ENCODE assay signal across 10 mouse cellular contexts in the genomic region with DNA sequence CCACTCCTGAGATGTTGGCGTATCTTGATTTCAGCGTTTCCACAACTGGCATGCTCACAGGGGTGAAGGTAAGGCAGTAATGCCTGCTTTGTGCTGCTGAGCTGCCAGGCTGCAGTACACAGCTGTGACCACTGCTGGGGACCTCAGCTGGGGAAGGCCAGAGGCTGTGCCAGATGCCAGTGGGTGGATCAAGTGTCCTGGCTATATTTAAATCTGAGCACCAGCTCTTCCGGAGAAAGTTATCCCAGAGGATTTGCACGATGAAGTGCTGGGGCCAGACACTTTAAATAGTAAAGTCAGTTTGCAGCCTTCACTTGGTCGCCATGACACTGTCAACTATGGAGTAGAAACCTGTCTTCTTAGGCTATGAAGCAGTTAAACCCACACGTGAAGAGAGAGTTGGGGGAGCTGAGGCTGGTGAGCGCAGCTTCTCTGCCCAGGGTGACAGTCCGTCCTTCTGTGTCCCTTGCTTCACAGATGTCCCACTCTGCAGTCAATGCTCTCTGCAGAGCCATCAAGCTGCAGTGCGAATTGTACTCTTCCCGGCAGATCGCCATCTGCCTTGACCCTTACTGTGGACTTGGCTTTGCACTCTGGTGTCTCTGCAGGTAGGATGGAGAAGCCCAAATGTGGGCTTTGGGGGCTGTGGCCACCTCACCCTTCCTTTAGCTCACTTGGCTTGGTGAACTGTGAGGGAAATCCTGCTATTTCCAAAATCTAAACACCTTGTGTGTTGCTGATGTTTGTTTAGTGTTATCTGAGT. TPM values are rescaled to one million over a fixed set of nuclear protein-coding genes. Genes with fewer than 3 reads are reported as not detected.
DNase-seq lines count a peak whose midpoint lies in the region; ATAC-seq and TF ChIP-seq lines count a peak whose summit lies in the region.
"Had no signal": no experiment of that assay in that cellular context is flagged by ENCODE, and none has a peak within 500 bp of the region (broad histone marks: within the 10 kb centered on the region; RNA-seq: fewer than 3 reads in every experiment).

No protein-coding gene starts in this region.

- peak overlapping the region; percentile 61 for H3K4me2 ChIP-seq in heart, postnatal 0 days (ENCODE audit: low read depth, low read length)
- no peak overlapping the region for H3K4me2 ChIP-seq in forebrain, embryonic 15.5 days (replicated peaks)
- no peak overlapping the region for H3K4me2 ChIP-seq in hindbrain, embryonic 12.5 days (replicated peaks)

- peaks cover 48% of the 10 kb centered on the region for H3K36me3 ChIP-seq in heart, postnatal 0 days (replicated peaks; ENCODE audit: control insufficient read depth, insufficient read depth, low read length)
- H3K36me3 ChIP-seq in forebrain, embryonic 15.5 days = peaks cover 85% of the 10 kb centered on the region
- peaks cover 79% of the 10 kb centered on the region for H3K36me3 ChIP-seq in hindbrain, embryonic 12.5 days

- peaks cover 35% of the 10 kb centered on the region for H3K4me1 ChIP-seq in heart, postnatal 0 days (ENCODE audit: control insufficient read depth, insufficient read depth)
- no peaks in the 10 kb centered on the region for H3K4me1 ChIP-seq in forebrain, embryonic 15.5 days
- no peaks in the 10 kb centered on the region for H3K4me1 ChIP-seq in hindbrain, embryonic 12.5 days

- H3K27me3 ChIP-seq in heart, postnatal 0 days (ENCODE audit: control insufficient read depth, insufficient read depth, low read length) = no peaks in the 10 kb centered on the region
- H3K27me3 ChIP-seq in forebrain, embryonic 15.5 days = no peaks in the 10 kb centered on the region
- H3K27me3 ChIP-seq in hindbrain, embryonic 12.5 days = no peaks in the 10 kb centered on the region

- ATAC-seq in heart, postnatal 0 days (ENCODE audit: insufficient read depth, low read depth) = peak; percentile 89
- no peak for ATAC-seq in erythroid progenitor cell, adult 5-6 weeks (replicated peaks; ENCODE audit: low FRiP score, poor library complexity, severe bottlenecking)
- no peak for ATAC-seq in forebrain, embryonic 15.5 days (replicated peaks)
- ATAC-seq in hindbrain, embryonic 12.5 days (ENCODE audit: low FRiP score) = no peak

- peak overlapping the region; percentile 68; the same call in 1 of the 2 replicates for H3K27ac ChIP-seq in layer of hippocampus, adult 2 months
- peak overlapping the region; percentile 100 for H3K27ac ChIP-seq in heart, postnatal 0 days (ENCODE audit: low read depth)
- H3K27ac ChIP-seq in forebrain, embryonic 15.5 days (replicated peaks) = no peak overlapping the region
- no peak overlapping the region for H3K27ac ChIP-seq in hindbrain, embryonic 12.5 days
- H3K27ac ChIP-seq: macrophage had no signal

- H3K4me3 ChIP-seq in layer of hippocampus, adult 2 months = no peak overlapping the region
- peak overlapping the region; percentile 34 for H3K4me3 ChIP-seq in heart, postnatal 0 days (ENCODE audit: low read depth, low read length)
- H3K4me3 ChIP-seq in forebrain, embryonic 15.5 days = no peak overlapping the region
- no peak overlapping the region for H3K4me3 ChIP-seq in hindbrain, embryonic 12.5 days

- WGBS in heart, postnatal 0 days = 46% methylated on average over 11 of the region's 11 CpGs
- 94% methylated on average over 11 of the region's 11 CpGs for WGBS in forebrain, embryonic 15.5 days
- WGBS in hindbrain, embryonic 12.5 days = 92% methylated on average over 11 of the region's 11 CpGs

- no peak for DNase-seq in layer of hippocampus, adult 2 months (ENCODE audit: low spot score in 2 of 2)
- DNase-seq in layer of hippocampus, adult 9-10 months (ENCODE audit: low spot score) = no peak
- DNase-seq in cerebellum, adult 11-12 months = peak; percentile 90
- DNase-seq in gastrocnemius, adult 8-10 months (ENCODE audit: low spot score in 2 of 2) = peak; percentile 34 to 74
- DNase-seq in heart, postnatal 0 days (ENCODE audit: low spot score) = peak; percentile 90
- DNase-seq: thymus, adult 18-20 months had no signal

- H3K9ac ChIP-seq in heart, postnatal 0 days (replicated peaks; ENCODE audit: low read depth, low read length) = peak overlapping the region; percentile 47; the same call in 1 of the 2 replicates
- no peak overlapping the region for H3K9ac ChIP-seq in forebrain, embryonic 15.5 days (replicated peaks)
- no peak overlapping the region for H3K9ac ChIP-seq in hindbrain, embryonic 12.5 days

- H3K9me3 ChIP-seq in heart, postnatal 0 days (replicated peaks; ENCODE audit: control insufficient read depth, low read length) = no peaks in the 10 kb centered on the region
- no peaks in the 10 kb centered on the region for H3K9me3 ChIP-seq in forebrain, embryonic 15.5 days
- H3K9me3 ChIP-seq in hindbrain, embryonic 12.5 days (replicated peaks) = no peaks in the 10 kb centered on the region

- 0 out of 2 replicates have a peak, but pooled peaks have one; percentile 50 for TF ChIP-seq EP300 in heart, postnatal 0 days (IDR thresholded peaks at IDR 0.05; ENCODE audit: low read depth)

- peak; percentile 47 for TF ChIP-seq CTCF in layer of hippocampus, adult 2 months (conservative IDR thresholded peaks at IDR 0.05)
- TF ChIP-seq CTCF in heart, postnatal 0 days (IDR thresholded peaks at IDR 0.05; ENCODE audit: low read depth) = peak; percentile 50

RNA-seq across cellular contexts. Expression of gene Atf1, which starts 28.5 kb away (rescaled TPM):
- total RNA-seq in layer of hippocampus, adult 2 months (2021) = 10 to 100 TPM; 22.5 to 24.2 TPM
- total RNA-seq in gastrocnemius, adult 8-10 months (2022) = 10 to 100 TPM; 48.3 to 65.5 (median 60.5) TPM
- total RNA-seq in heart, postnatal 0 days (2014; rRNA removed; ENCODE audit: low replicate concordance) = 12.1 and 51.4 TPM in 2 replicates
- 33.1 and 33.9 TPM in 2 replicates for polyA plus RNA-seq in heart, postnatal 0 days (2015; fragmentation: Nextera tagmentation; extraction: Ambion mirVana)
- total RNA-seq in erythroid progenitor cell, adult 5-6 weeks (2015; ENCODE audit: low replicate concordance) = 101 and 105 TPM in 2 replicates
- total RNA-seq in erythroid progenitor cell, adult 5-6 weeks (2017; ENCODE audit: low replicate concordance) = 120 and 131 TPM in 2 replicates
- polyA plus RNA-seq in forebrain, embryonic 15.5 days (2015; fragmentation: Nextera tagmentation; extraction: Ambion mirVana) = 19.9 and 20.5 TPM in 2 replicates
- 29.0 and 31.1 TPM in 2 replicates for polyA plus RNA-seq in hindbrain, embryonic 12.5 days (2016; fragmentation: Nextera tagmentation; extraction: Ambion mirVana)

Comparison
In these comparisons a context has a peak if more than half of its experiments do, and no peak if none do; other contexts are left out.
1. DNase-seq: peak in cerebellum, adult 11-12 months (single experiment), gastrocnemius, adult 8-10 months (2 of 2) and heart, postnatal 0 days (single experiment); none in layer of hippocampus, adult 2 months (0 of 2) and layer of hippocampus, adult 9-10 months (single experiment).
2. H3K27ac ChIP-seq: peak in layer of hippocampus, adult 2 months (single experiment) and heart, postnatal 0 days (single experiment); none in forebrain, embryonic 15.5 days (single experiment) and hindbrain, embryonic 12.5 days (single experiment).